Comparison of ENCODE assay signal across 19 mouse cellular contexts in genomic region chr13:93915641-93916570, GRCm38 (mm10).
DNase-seq lines count a peak whose midpoint lies in the region; ATAC-seq and TF ChIP-seq lines count a peak whose summit lies in the region.
"Had no signal": no experiment of that assay in that cellular context is flagged by ENCODE, and none has a peak within 500 bp of the region (broad histone marks: within the 10 kb centered on the region; RNA-seq: fewer than 3 reads in every experiment).

No protein-coding gene starts in this region.

- no peak for ATAC-seq in heart, embryonic 12.5 days (ENCODE audit: insufficient number of reproducible peaks, low FRiP score)
- no peak for ATAC-seq in midbrain, embryonic 11.5 days (ENCODE audit: low FRiP score)
- ATAC-seq in midbrain, postnatal 0 days (ENCODE audit: low FRiP score): no peak
- ATAC-seq: forebrain, embryonic 16.5 days; lung, postnatal 0 days had no signal

- peak; percentile 42 for DNase-seq in heart, embryonic 10.5 days (ENCODE audit: low spot score)
- peak; percentile 77 for DNase-seq in midbrain, embryonic 11.5 days (ENCODE audit: low spot score, missing footprints)
- DNase-seq in midbrain, postnatal 0 days (ENCODE audit: low spot score): no peak
- peak; percentile 42 for DNase-seq in kidney, postnatal 14 days
- DNase-seq in yolk sac, embryonic 10.5 days (ENCODE audit: low spot score): peak; percentile 57
- DNase-seq in ovary, postnatal 14 days (ENCODE audit: low spot score): no peak
- no peak for DNase-seq in spleen, postnatal 36 days (ENCODE audit: low spot score in 2 of 2)
- DNase-seq: adrenal gland, postnatal 14 days; cerebellum, adult 9-11 months; gastrocnemius, postnatal 14 days; heart, postnatal 36 days; layer of hippocampus, adult 9-11 months; liver, embryonic 13.5 days; thymus, postnatal 36 days had no signal

- no peaks in the 10 kb centered on the region for H3K27me3 ChIP-seq in heart, embryonic 10.5 days (ENCODE audit: insufficient read depth, poor library complexity, severe bottlenecking)
- no peaks in the 10 kb centered on the region for H3K27me3 ChIP-seq in heart, embryonic 12.5 days (replicated peaks)
- no peaks in the 10 kb centered on the region for H3K27me3 ChIP-seq in midbrain, embryonic 11.5 days (ENCODE audit: control insufficient read depth, insufficient read depth, low read length)
- no peaks in the 10 kb centered on the region for H3K27me3 ChIP-seq in midbrain, postnatal 0 days (ENCODE audit: insufficient read depth, low read length)
- H3K27me3 ChIP-seq: liver, embryonic 13.5 days; stomach, embryonic 15.5 days had no signal

- WGBS in heart, embryonic 10.5 days: 39% methylated on average over 16 of the region's 16 CpGs
- WGBS in heart, embryonic 12.5 days: 34% methylated on average over 16 of the region's 16 CpGs
- WGBS in midbrain, embryonic 11.5 days: 53% methylated on average over 16 of the region's 16 CpGs
- 42% methylated on average over 16 of the region's 16 CpGs for WGBS in midbrain, postnatal 0 days

- no peak overlapping the region for H3K4me3 ChIP-seq in heart, embryonic 10.5 days
- H3K4me3 ChIP-seq in heart, embryonic 12.5 days: no peak overlapping the region
- no peak overlapping the region for H3K4me3 ChIP-seq in midbrain, embryonic 11.5 days (ENCODE audit: low read depth, low read length)
- no peak overlapping the region for H3K4me3 ChIP-seq in midbrain, postnatal 0 days (ENCODE audit: low read depth, low read length)
- H3K4me3 ChIP-seq: erythroblast, embryonic 14.5 days; liver, embryonic 13.5 days; stomach, embryonic 15.5 days had no signal

- H3K9ac ChIP-seq in heart, embryonic 12.5 days: no peak overlapping the region
- H3K9ac ChIP-seq in midbrain, embryonic 11.5 days (ENCODE audit: low read length): no peak overlapping the region
- H3K9ac ChIP-seq in midbrain, postnatal 0 days (replicated peaks; ENCODE audit: low read length, poor library complexity, severe bottlenecking): no peak overlapping the region
- H3K9ac ChIP-seq: liver, embryonic 13.5 days; stomach, embryonic 15.5 days had no signal

- no peaks in the 10 kb centered on the region for H3K36me3 ChIP-seq in heart, embryonic 10.5 days
- no peaks in the 10 kb centered on the region for H3K36me3 ChIP-seq in heart, embryonic 12.5 days
- H3K36me3 ChIP-seq in midbrain, embryonic 11.5 days (ENCODE audit: control insufficient read depth, insufficient read depth, low read length): no peaks in the 10 kb centered on the region
- no peaks in the 10 kb centered on the region for H3K36me3 ChIP-seq in midbrain, postnatal 0 days (ENCODE audit: insufficient read depth, low read length)
- H3K36me3 ChIP-seq: liver, embryonic 13.5 days; stomach, embryonic 15.5 days had no signal

- no peaks in the 10 kb centered on the region for H3K9me3 ChIP-seq in heart, embryonic 10.5 days
- no peaks in the 10 kb centered on the region for H3K9me3 ChIP-seq in heart, embryonic 12.5 days (replicated peaks)
- no peaks in the 10 kb centered on the region for H3K9me3 ChIP-seq in midbrain, embryonic 11.5 days (ENCODE audit: control insufficient read depth, low read length)
- H3K9me3 ChIP-seq in midbrain, postnatal 0 days (ENCODE audit: low read length): no peaks in the 10 kb centered on the region
- H3K9me3 ChIP-seq: liver, embryonic 13.5 days; stomach, embryonic 15.5 days had no signal

- H3K27ac ChIP-seq in heart, embryonic 10.5 days: peak overlapping the region; percentile 62; the same call in 1 of the 2 replicates
- H3K27ac ChIP-seq in heart, embryonic 12.5 days (ENCODE audit: poor library complexity, severe bottlenecking): no peak overlapping the region
- H3K27ac ChIP-seq in midbrain, embryonic 11.5 days (ENCODE audit: low read depth, low read length): no peak overlapping the region
- no peak overlapping the region for H3K27ac ChIP-seq in midbrain, postnatal 0 days (ENCODE audit: low read depth, low read length)
- H3K27ac ChIP-seq: liver, embryonic 13.5 days; stomach, embryonic 15.5 days had no signal

- no peak for TF ChIP-seq CTCF in midbrain, postnatal 0 days (IDR thresholded peaks at IDR 0.05)

- no peak overlapping the region for H3K4me2 ChIP-seq in heart, embryonic 12.5 days
- no peak overlapping the region for H3K4me2 ChIP-seq in midbrain, embryonic 11.5 days
- no peak overlapping the region for H3K4me2 ChIP-seq in midbrain, postnatal 0 days (ENCODE audit: low read depth, low read length, poor library complexity, severe bottlenecking)
- H3K4me2 ChIP-seq: liver, embryonic 13.5 days; stomach, embryonic 15.5 days had no signal

- H3K4me1 ChIP-seq in heart, embryonic 10.5 days: peaks cover 33% of the 10 kb centered on the region
- peaks cover 22% of the 10 kb centered on the region for H3K4me1 ChIP-seq in heart, embryonic 12.5 days (replicated peaks)
- H3K4me1 ChIP-seq in midbrain, embryonic 11.5 days (ENCODE audit: control insufficient read depth, insufficient read depth, low read length): no peaks in the 10 kb centered on the region; the same call in 1 of the 2 replicates
- 0 out of 2 replicates have a peak, but pooled peaks cover 4% of the 10 kb centered on the region for H3K4me1 ChIP-seq in midbrain, postnatal 0 days (ENCODE audit: insufficient read depth, low read length)
- H3K4me1 ChIP-seq: liver, embryonic 13.5 days had no signal

Comparison
In these comparisons a context has a peak if more than half of its experiments do, and no peak if none do; other contexts are left out.
1. DNase-seq: peak in heart, embryonic 10.5 days (single experiment), midbrain, embryonic 11.5 days (single experiment), kidney, postnatal 14 days (single experiment) and yolk sac, embryonic 10.5 days (single experiment); none in midbrain, postnatal 0 days (single experiment), ovary, postnatal 14 days (single experiment) and spleen, postnatal 36 days (0 of 2).